Mouse (Mus musculus) liver, embryonic 14.5 days (tissue): ENCODE measurements around the gene Plau. TPM values are rescaled to one million over a fixed set of nuclear protein-coding genes. Genes with fewer than 3 reads are reported as not detected.

Source experiments
- ATAC-seq: fragments of 200-750 bp; cut with Nextera tagmentation; 2 replicates; pipeline ENCODE4 v1.8.0; 2017; ENCODE audit warnings: moderate number of reproducible peaks, mild to moderate bottlenecking, moderate library complexity; ENCODE audit not compliant: insufficient read depth
- DNase-seq, 3 experiments: peaks; one replicate each; pipeline ENCODE4 v3.0.0-alpha.2; 2012 to 2013; ENCODE audit warnings: low read depth in 3 of 3, low spot score in 3 of 3
- H3K27ac ChIP-seq: fragments of 300-500 bp; sonication (generic); 2 replicates; pipeline ENCODE4 v1.5.1; 2014; ENCODE audit warnings: moderate library complexity, mild to moderate bottlenecking, control low read depth, inconsistent platforms
- H3K27me3 ChIP-seq: fragments of 300-500 bp; sonication (generic); 2 replicates; pipeline ENCODE4 v1.6.1; 2014; ENCODE audit warnings: mild to moderate bottlenecking, low read length, moderate library complexity; ENCODE audit not compliant: control insufficient read depth, insufficient read depth
- H3K36me3 ChIP-seq: fragments of 300-500 bp; sonication (generic); replicated peaks from 2 replicates; pipeline ENCODE4 v1.6.1; 2014; ENCODE audit warnings: low read depth; ENCODE audit not compliant: control insufficient read depth, insufficient read depth
- H3K4me1 ChIP-seq, 2 experiments: fragments of 200-500 bp in 1 of 2; fragments of 300-500 bp in 1 of 2; sonication (generic) in 1 of 2; replicated peaks; 2 replicates each; pipeline ENCODE4 v1.6.1; 2012 to 2014; ENCODE audit warnings: antibody characterized with exemption in 1 of 2, inconsistent platforms in 1 of 2, low read length in 1 of 2; ENCODE audit not compliant: control insufficient read depth in 2 of 2, insufficient read depth in 2 of 2
- H3K4me2 ChIP-seq: fragments of 300-500 bp; sonication (generic); 2 replicates; pipeline ENCODE4 v1.6.1; 2014; ENCODE audit warnings: low read depth, mild to moderate bottlenecking, control low read depth, moderate library complexity
- H3K4me3 ChIP-seq, 2 experiments: fragments of 200-500 bp in 1 of 2; fragments of 300-500 bp in 1 of 2; sonication (generic) in 1 of 2; 2 replicates each; pipeline ENCODE4 v1.5.1; 2012 to 2014; ENCODE audit warnings: low read depth in 2 of 2, low read length in 2 of 2, mild to moderate bottlenecking in 2 of 2, control low read depth in 1 of 2, inconsistent platforms in 1 of 2, moderate library complexity in 1 of 2; ENCODE audit not compliant: insufficient read depth in 1 of 2
- H3K9ac ChIP-seq: fragments of 300-500 bp; sonication (generic); replicated peaks from 2 replicates; pipeline ENCODE4 v1.6.1; 2014; ENCODE audit warnings: mild to moderate bottlenecking, control low read depth, moderate library complexity
- H3K9me3 ChIP-seq: fragments of 300-500 bp; sonication (generic); 2 replicates; pipeline ENCODE4 v1.6.1; 2016; ENCODE audit warnings: low read length, mixed read lengths; ENCODE audit not compliant: control insufficient read depth
- CTCF ChIP-seq: IDR thresholded peaks from 2 replicates; pipeline ENCODE4 v1.5.1; 2016; ENCODE audit warnings: antibody characterized with exemption, low read depth, control low read depth
- EP300 ChIP-seq: IDR thresholded peaks from 2 replicates; pipeline ENCODE4 v1.6.1; 2016; ENCODE audit warnings: antibody characterized with exemption, low read depth
- WGBS: fragments of 180-500 bp; shearing (Covaris S2); extraction: QIAGEN DNeasy Blood & Tissue Kit; methylation state at CpG from one replicate; pipeline ENCODE4 v1.1.7; 2014; ENCODE audit not compliant: insufficient replicate concordance; 5-methylcytosine and 5-hydroxymethylcytosine counted together
- polyA plus RNA-seq, 2 experiments: library from polyadenylated mRNA; depleted of rRNA in 1 of 2; stranded (reverse) in 1 of 2; unstranded in 1 of 2; fragments of >200 nt; fragmentation: Nextera tagmentation in 1 of 2; extraction: Ambion mirVana in 1 of 2; gene quantifications; 2 replicates each; pipeline versions ENCODE4 v1.2.1 to v1.2.3; 2012 to 2014

Gene Plau
- polyA plus RNA-seq, 2 experiments, result 0.57 to 1.3 TPM

DNA sequence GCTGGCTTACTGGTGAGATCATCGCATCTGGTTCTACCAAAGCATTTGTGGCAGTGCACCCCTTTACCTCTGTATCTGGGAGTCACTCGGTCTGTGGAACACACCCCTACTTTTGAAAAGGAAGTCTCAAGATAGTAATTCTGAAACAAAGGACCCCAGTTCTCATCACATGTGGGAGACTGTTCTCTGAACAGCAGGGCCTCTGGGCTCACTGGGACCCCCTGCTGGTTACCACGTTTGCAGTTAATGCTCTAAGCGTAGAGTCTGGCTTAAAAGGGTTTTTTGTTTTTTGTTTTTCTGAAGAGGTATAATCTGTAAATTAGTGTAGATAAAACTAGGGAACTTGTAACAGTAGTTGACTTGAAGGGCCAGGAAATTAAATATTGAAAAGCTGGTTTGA lies 49.8 kb downstream of the Plau start:
- TF ChIP-seq CTCF, result peak; percentile 39; the same call in 1 of the 2 replicates
- TF ChIP-seq EP300, result no peak
- DNase-seq (no peak), ATAC-seq (no peak)
- WGBS, result 27% methylated on average over 4 of the region's 4 CpGs
- Histone ChIP-seq H3K4me2 (no peak overlapping the region), H3K27ac (no peak overlapping the region), H3K9me3 (no peaks in the 10 kb centered on the region), H3K9ac (no peak overlapping the region), H3K27me3 (no peaks in the 10 kb centered on the region), H3K4me3 (no peak overlapping the region), H3K4me1 (peaks cover 17 to 18% of the 10 kb centered on the region in 2 experiments), H3K36me3 (no peaks in the 10 kb centered on the region)

GRCm38 (mm10) chr14:20887541-20888085 lies 51.2 kb downstream of the Plau start:
- ATAC-seq, result no peak
- no peak for TF ChIP-seq CTCF
- no peak for TF ChIP-seq EP300
- Histone ChIP-seq H3K27ac (no peak overlapping the region), H3K9ac (no peak overlapping the region), H3K4me2 (no peak overlapping the region), H3K4me1 (peaks cover 17 to 27% of the 10 kb centered on the region in 2 experiments), H3K9me3 (no peaks in the 10 kb centered on the region), H3K36me3 (no peaks in the 10 kb centered on the region), H3K27me3 (no peaks in the 10 kb centered on the region; the same call in 1 of the 2 replicates), H3K4me3 (no peak overlapping the region)
- 81% methylated on average over 7 of the region's 7 CpGs for WGBS
- no peak for DNase-seq

GRCm38 (mm10) chr14:20891941-20892402 lies 55.5 kb downstream of the Plau start:
- 39% methylated on average over 9 of the region's 9 CpGs for WGBS

More at GRCm38 (mm10) chr14:20891941-20892402, 55.5 kb downstream of the Plau start:
- DNase-seq (no peak), ATAC-seq (no peak)
- Histone ChIP-seq H3K27me3 (no peaks in the 10 kb centered on the region; the same call in 1 of the 2 replicates), H3K4me3 (no peak overlapping the region), H3K27ac (no peak overlapping the region), H3K9ac (no peak overlapping the region), H3K9me3 (no peaks in the 10 kb centered on the region), H3K4me2 (no peak overlapping the region), H3K36me3 (no peaks in the 10 kb centered on the region), H3K4me1 (peaks cover 0 to 14% of the 10 kb centered on the region in 2 experiments; a peak in 2 of 4 replicates)
- TF ChIP-seq CTCF, result no peak
- no peak for TF ChIP-seq EP300

Other genes with a start within 250 kb of the Plau start
- 1.2 and 1.3 TPM in 2 replicates for gene Usp54, start 195.6 kb upstream of the Plau start, polyA plus RNA-seq (2012; rRNA removed)
- gene Usp54, start 195.6 kb upstream of the Plau start, polyA plus RNA-seq (2014; fragmentation: Nextera tagmentation; extraction: Ambion mirVana), result 1.1 and 1.2 TPM in 2 replicates
- gene Myoz1, start 180.1 kb upstream of the Plau start, polyA plus RNA-seq (2012; rRNA removed), result 0.04 and 0.10 TPM in 2 replicates
- gene Myoz1, start 180.1 kb upstream of the Plau start, polyA plus RNA-seq (2014; fragmentation: Nextera tagmentation; extraction: Ambion mirVana), result 0.14 TPM in 1 of 2 replicates, not detected in the other
- gene Synpo2l, start 168.3 kb upstream of the Plau start, polyA plus RNA-seq (2012; rRNA removed), result 0.02 TPM in 2 replicates
- 0.09 TPM in 1 of 2 replicates, not detected in the other for gene Synpo2l, start 168.3 kb upstream of the Plau start, polyA plus RNA-seq (2014; fragmentation: Nextera tagmentation; extraction: Ambion mirVana)
- 36.4 and 37.1 TPM in 2 replicates for gene Sec24c, start 162.4 kb upstream of the Plau start, polyA plus RNA-seq (2012; rRNA removed)
- gene Sec24c, start 162.4 kb upstream of the Plau start, polyA plus RNA-seq (2014; fragmentation: Nextera tagmentation; extraction: Ambion mirVana), result 28.4 and 33.8 TPM in 2 replicates
- 2.8 and 3.3 TPM in 2 replicates for gene Fut11, start 141.7 kb upstream of the Plau start, polyA plus RNA-seq (2012; rRNA removed)
- gene Fut11, start 141.7 kb upstream of the Plau start, polyA plus RNA-seq (2014; fragmentation: Nextera tagmentation; extraction: Ambion mirVana), result 4.3 and 5.7 TPM in 2 replicates
- 49.6 and 58.8 TPM in 2 replicates for gene Chchd1, start 133.7 kb upstream of the Plau start, polyA plus RNA-seq (2012; rRNA removed)
- 127 and 138 TPM in 2 replicates for gene Chchd1, start 133.7 kb upstream of the Plau start, polyA plus RNA-seq (2014; fragmentation: Nextera tagmentation; extraction: Ambion mirVana)
- 16.8 and 20.8 TPM in 2 replicates for gene Zswim8, start 129.1 kb upstream of the Plau start, polyA plus RNA-seq (2012; rRNA removed)
- 3.1 and 4.0 TPM in 2 replicates for gene Zswim8, start 129.1 kb upstream of the Plau start, polyA plus RNA-seq (2014; fragmentation: Nextera tagmentation; extraction: Ambion mirVana)
- 22.8 and 22.9 TPM in 2 replicates for gene Ndst2, start 102.1 kb upstream of the Plau start, polyA plus RNA-seq (2012; rRNA removed)
- 13.2 and 15.9 TPM in 2 replicates for gene Ndst2, start 102.1 kb upstream of the Plau start, polyA plus RNA-seq (2014; fragmentation: Nextera tagmentation; extraction: Ambion mirVana)
- 4.5 and 5.4 TPM in 2 replicates for gene Camk2g, start 42.6 kb upstream of the Plau start, polyA plus RNA-seq (2012; rRNA removed)
- 3.9 and 7.2 TPM in 2 replicates for gene Camk2g, start 42.6 kb upstream of the Plau start, polyA plus RNA-seq (2014; fragmentation: Nextera tagmentation; extraction: Ambion mirVana)
- gene Vcl, start 92.7 kb downstream of the Plau start, polyA plus RNA-seq (2012; rRNA removed), result 13.8 and 16.5 TPM in 2 replicates
- gene Vcl, start 92.7 kb downstream of the Plau start, polyA plus RNA-seq (2014; fragmentation: Nextera tagmentation; extraction: Ambion mirVana), result 17.1 and 21.7 TPM in 2 replicates
- gene Ap3m1, start 215.8 kb downstream of the Plau start, polyA plus RNA-seq (2012; rRNA removed), result 11.7 and 22.3 TPM in 2 replicates
- gene Ap3m1, start 215.8 kb downstream of the Plau start, polyA plus RNA-seq (2014; fragmentation: Nextera tagmentation; extraction: Ambion mirVana), result 40.4 and 41.4 TPM in 2 replicates
- 43.2 and 56.9 TPM in 2 replicates for gene Adk, start 215.9 kb downstream of the Plau start, polyA plus RNA-seq (2012; rRNA removed)
- gene Adk, start 215.9 kb downstream of the Plau start, polyA plus RNA-seq (2014; fragmentation: Nextera tagmentation; extraction: Ambion mirVana), result 172 and 180 TPM in 2 replicates